Mouse (Mus musculus) lung, adult 2 months (tissue): ENCODE data around the gene Pdk3. TPM values are rescaled to one million over a fixed set of nuclear protein-coding genes. Genes with fewer than 3 reads are reported as not detected.

Experiments used
- DNase-seq: peaks from one replicate; pipeline ENCODE4 v3.0.0; 2022
- H3K4me1 ChIP-seq: fragments of 200-500 bp; 2 replicates; pipeline ENCODE4 v1.6.1; 2011; ENCODE audit warnings: low read length; ENCODE audit not compliant: control insufficient read depth, insufficient read depth
- H3K4me3 ChIP-seq: fragments of 200-500 bp; replicated peaks from 2 replicates; pipeline ENCODE3; 2011; ENCODE audit warnings: low read depth, mild to moderate bottlenecking, control low read depth, low read length; ENCODE audit errors: extremely low read depth
- CTCF ChIP-seq: fragments of 200-500 bp; IDR thresholded peaks from 2 replicates; pipeline ENCODE4 v1.5.1; 2011; ENCODE audit warnings: mild to moderate bottlenecking, low read length, control low read depth; ENCODE audit not compliant: insufficient read depth
- POLR2A ChIP-seq: fragments of 200-500 bp; IDR thresholded peaks from 2 replicates; pipeline ENCODE4 v1.6.1; 2011; ENCODE audit warnings: low read depth, mild to moderate bottlenecking, control low read depth, low read length, borderline replicate concordance; ENCODE audit errors: extremely low read depth
- WGBS: fragments of 180-500 bp; shearing (Covaris S2); methylation state at CpG from one replicate; pipeline ENCODE4 v1.1.7; 2018; 5-methylcytosine and 5-hydroxymethylcytosine counted together
- polyA plus RNA-seq: library from polyadenylated mRNA; depleted of rRNA; stranded (reverse); fragments of >200 nt; gene quantifications from 2 replicates; pipeline ENCODE4 v1.2.3, GENCODE M21; 2012; rRNA removed

Pdk3 gene
- 12.9 and 15.2 TPM in 2 replicates for polyA plus RNA-seq

DNA sequence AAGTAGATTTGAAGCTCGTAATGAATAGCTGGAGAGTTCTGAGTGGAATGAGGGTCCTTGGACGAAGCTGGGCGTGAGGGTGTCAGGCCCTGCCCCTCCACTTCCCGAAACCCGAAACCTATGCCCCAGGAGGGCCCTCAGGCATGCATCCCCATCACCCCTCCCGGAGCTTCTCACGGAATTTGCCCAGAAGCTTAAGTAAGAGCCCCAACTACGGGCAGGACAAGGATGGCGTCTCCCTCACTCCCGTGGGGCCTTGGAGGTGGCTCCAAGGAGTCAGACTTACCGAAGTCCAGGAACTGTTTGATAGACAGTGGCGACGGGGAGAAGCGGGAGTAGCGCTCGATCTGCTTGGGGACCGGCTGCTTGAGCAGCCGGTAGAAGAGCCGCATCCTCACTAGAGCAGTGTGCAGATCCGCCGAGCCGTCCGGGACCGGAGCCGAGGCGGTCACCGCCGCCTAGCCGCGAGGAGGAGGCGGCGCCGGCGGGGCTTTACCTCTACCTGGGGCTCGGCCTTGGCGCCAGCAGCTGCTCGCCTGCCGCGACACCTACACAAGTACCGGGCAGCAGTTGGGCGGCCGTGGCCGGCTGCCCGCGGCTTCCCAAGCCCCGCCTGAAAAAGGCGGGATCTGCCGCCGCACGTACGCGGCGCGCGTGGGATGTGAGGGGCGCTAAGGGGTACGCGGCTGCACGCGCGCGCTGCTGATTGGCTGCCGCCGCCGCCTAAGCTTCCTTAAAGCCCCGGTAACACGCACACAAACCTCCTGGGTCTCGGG lies at the start of gene Pdk3:
Pdk3 (minus strand) TSS at position 641 of the 776 bp plus-strand sequence.
- TF ChIP-seq POLR2A (no peak), CTCF (no peak)
- peak within 1 kb of the TSS; percentile 85 for H3K4me3 ChIP-seq
- DNase-seq, result peak; percentile 72
- no peaks in the 10 kb centered on the region; the same call in 1 of the 2 replicates for H3K4me1 ChIP-seq
- WGBS, result 29% methylated on average over 68 of the region's 68 CpGs

- Histone ChIP-seq H3K4me1 (no peaks in the 10 kb centered on the region), H3K4me3 (no peak overlapping the region)
- 65% methylated on average over 3 of the region's 3 CpGs for WGBS
- no peak for DNase-seq
- TF ChIP-seq POLR2A (no peak), CTCF (no peak)
These were observed 45.6 kb upstream of the Pdk3 start for GRCm38 (mm10) chrX:93877634-93878016.

DNA sequence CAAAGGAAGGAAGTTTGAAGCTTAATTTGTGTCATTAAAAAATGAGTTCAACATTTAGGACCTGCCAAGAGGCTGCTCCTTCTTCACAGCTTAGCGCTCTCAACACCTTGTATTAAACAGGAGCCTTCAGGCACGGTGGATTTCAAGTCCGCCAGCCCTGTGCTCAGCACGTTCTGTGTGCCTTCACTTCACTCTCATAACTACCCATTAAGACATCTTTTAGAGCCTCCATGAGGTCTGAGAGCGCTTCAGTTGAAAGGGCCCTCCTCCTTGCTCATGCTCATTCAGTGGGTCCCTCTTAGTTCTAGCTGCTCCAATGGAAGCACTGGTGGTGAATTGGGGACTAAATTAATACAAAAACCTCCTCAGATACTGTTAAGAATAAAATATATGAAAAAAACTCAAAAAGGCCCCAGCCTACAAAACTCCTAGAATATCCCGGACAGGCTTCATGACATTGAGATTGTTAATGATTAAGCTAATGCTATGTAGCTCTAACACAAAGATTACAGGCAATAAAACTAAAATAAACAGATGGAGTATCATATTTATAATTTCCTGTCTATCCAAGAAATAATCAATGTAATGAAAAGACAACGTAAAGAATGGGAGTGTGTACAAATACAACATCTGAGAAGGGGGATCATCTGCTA lies 45.1 kb upstream of the Pdk3 start:
- no peak for DNase-seq
- TF ChIP-seq POLR2A (no peak), CTCF (no peak)
- H3K4me3 ChIP-seq, result no peak overlapping the region
- H3K4me1 ChIP-seq, result no peaks in the 10 kb centered on the region
- 79% methylated on average over 7 of the region's 7 CpGs for WGBS

DNA sequence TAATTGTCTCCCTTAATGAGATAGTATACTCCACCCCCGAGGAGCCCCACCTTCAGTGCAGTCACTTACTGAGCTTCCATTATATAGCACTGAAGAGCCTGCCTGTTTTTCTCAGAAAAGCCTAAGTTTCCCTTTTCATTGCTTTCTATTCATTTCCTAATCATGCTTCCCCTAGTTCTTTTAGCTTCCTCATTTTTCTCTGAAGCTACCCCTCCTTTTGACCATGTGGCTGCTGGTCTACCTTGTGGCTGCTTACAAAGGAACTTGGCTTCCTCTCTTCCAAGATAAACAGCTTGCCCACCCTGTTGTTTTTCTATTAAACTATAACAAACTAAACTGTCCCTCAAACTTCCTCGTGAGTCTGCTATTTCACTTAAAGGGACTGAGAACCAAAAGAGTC lies 31.4 kb upstream of the Pdk3 start:
- no peaks in the 10 kb centered on the region for H3K4me1 ChIP-seq
- no peak for TF ChIP-seq POLR2A
- no peak for TF ChIP-seq CTCF
- 34% methylated on average over 2 of the region's 2 CpGs for WGBS
- no peak for DNase-seq
- H3K4me3 ChIP-seq, result no peak overlapping the region

GRCm38 (mm10) chrX:93862525-93863086 lies 30.6 kb upstream of the Pdk3 start:
- DNase-seq, result no peak
- 56% methylated on average over 4 of the region's 4 CpGs for WGBS
- no peak for TF ChIP-seq POLR2A
- TF ChIP-seq CTCF, result no peak
- no peaks in the 10 kb centered on the region for H3K4me1 ChIP-seq
- no peak overlapping the region for H3K4me3 ChIP-seq

GRCm38 (mm10) chrX:93857756-93858155 lies 25.8 kb upstream of the Pdk3 start:
- DNase-seq, result no peak
- no peak overlapping the region for H3K4me3 ChIP-seq
- TF ChIP-seq CTCF (no peak), POLR2A (no peak)
- 70% methylated on average over 3 of the region's 3 CpGs for WGBS
- H3K4me1 ChIP-seq, result no peaks in the 10 kb centered on the region

GRCm38 (mm10) chrX:93832337-93832884 lies 410 bp upstream of the Pdk3 start:
- Histone ChIP-seq H3K4me3 (peak overlapping the region; percentile 69), H3K4me1 (no peaks in the 10 kb centered on the region; the same call in 1 of the 2 replicates)
- DNase-seq, result no peak
- WGBS, result 43% methylated on average over 14 of the region's 14 CpGs
- TF ChIP-seq CTCF, result no peak
- peak; percentile 41; the same call in 1 of the 2 replicates for TF ChIP-seq POLR2A

GRCm38 (mm10) chrX:93825787-93826186 lies 6.2 kb downstream of the Pdk3 start:
- Histone ChIP-seq H3K4me1 (no peaks in the 10 kb centered on the region; the same call in 1 of the 2 replicates), H3K4me3 (no peak overlapping the region)
- WGBS, result 35% methylated on average over 2 of the region's 2 CpGs
- no peak for TF ChIP-seq CTCF
- no peak for DNase-seq

DNA sequence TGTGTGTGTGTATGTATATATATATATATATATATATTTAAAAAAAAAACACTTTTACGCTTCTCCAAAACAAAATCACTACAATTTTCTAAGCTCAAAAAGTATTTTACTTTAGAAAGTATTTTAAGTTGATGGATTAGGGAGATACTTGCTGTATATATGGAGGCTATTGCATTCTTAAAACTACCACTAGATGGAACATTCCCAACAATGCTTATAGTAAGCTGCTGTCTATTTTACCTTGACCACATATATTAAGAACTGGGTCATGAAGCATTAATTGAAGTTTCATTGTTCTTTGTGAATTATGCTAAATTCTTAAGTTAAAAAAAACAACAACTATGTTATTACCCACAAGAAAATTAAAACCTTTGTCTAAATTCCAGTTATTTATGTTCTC lies 24.0 kb downstream of the Pdk3 start:
- H3K4me3 ChIP-seq, result no peak overlapping the region
- no peak for TF ChIP-seq POLR2A
- 93% methylated on average over 1 of the region's 1 CpGs for WGBS
- H3K4me1 ChIP-seq, result no peaks in the 10 kb centered on the region
- no peak for DNase-seq

DNA sequence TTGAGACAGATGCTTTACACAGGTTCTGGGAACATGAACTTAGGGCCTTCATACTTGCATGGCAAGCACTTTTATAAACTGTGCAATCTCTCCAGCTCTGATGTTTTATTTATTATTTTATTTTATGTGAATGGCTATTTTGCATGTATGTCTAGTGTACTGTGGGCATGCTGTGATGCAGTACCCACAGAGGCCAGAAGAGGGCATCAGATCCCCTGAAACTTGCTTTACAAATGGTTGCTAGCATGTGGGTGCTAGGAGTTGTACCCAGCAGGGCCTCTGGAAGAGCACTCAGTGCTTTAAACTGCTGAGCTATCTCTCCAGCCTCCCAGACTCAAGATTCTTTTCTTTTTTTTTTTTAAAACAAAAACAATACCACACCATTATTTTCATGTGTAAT lies 38.8 kb downstream of the Pdk3 start:
- DNase-seq, result peak; percentile 36
- TF ChIP-seq POLR2A (no peak), CTCF (peak; percentile 46)

DNA sequence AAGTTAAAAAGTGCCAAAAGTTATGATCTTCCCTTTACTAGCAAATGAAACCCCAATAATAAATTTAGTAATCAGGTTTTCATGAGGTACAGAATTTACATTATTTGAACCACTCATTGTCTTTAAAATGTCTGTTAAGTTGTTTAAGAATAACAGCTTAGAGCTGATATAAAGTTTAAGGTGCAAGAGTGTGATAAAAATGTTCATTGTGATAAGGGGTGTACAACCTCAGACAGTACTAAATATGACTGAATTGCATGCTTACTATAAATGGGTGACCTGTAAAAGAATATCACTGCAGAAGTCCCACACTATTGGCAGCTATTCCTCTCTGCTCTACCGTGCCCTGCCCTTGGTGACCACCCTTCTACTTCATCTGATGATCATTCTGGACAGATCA lies 42.4 kb downstream of the Pdk3 start:
- Histone ChIP-seq H3K4me1 (no peaks in the 10 kb centered on the region), H3K4me3 (no peak overlapping the region)
- DNase-seq, result no peak
- TF ChIP-seq CTCF (no peak), POLR2A (no peak)
- 68% methylated on average over 1 of the region's 1 CpGs for WGBS

More for the DNA sequence above, 38.8 kb downstream of the Pdk3 start:
- H3K4me1 ChIP-seq, result no peaks in the 10 kb centered on the region
- no peak overlapping the region for H3K4me3 ChIP-seq
